Mouse (Mus musculus): Measurements from ENCODE around the gene Fgf3. TPM values are rescaled to one million over a fixed set of nuclear protein-coding genes. Genes with fewer than 3 reads are reported as not detected.
A peak's percentile ranks its signal among the peaks of the same experiment; 100 is the strongest.

Gene Fgf3
- total RNA-seq (2014; rRNA removed) (1.8 and 6.1 TPM in 2 replicates), polyA plus RNA-seq (2015; fragmentation: Nextera tagmentation; extraction: Ambion mirVana) (1.5 and 1.9 TPM in 2 replicates)

DNA sequence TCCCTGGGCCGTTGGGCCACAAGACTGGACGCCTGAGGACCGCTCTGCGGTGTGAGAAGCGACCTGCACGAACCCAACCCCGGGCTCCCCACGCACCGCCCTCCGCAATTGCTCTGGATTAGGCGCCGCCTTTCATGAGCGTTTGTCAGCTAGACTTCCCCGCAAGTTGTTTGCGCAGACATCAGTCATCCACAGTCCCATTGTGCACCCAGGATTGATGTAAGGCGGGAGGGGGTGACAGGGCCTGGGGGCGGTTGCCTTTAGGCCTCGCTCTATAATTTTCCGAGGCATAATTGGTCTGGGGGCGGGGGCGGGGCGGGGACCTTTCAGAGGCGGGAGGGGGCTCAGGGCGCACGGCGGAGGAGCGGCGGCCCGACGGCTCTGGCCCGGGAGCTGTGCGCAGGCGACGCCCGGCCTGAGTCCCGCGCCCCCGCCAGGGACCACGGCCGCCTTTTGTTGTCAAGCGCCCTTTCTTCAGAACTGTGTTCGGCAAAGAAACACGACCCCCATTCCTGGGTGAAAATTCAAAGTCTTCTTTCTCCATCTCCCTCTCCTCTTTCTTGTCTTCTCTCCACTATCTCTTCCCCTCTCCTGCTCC, at the start of gene Fgf3:
Gene Fgf3, plus strand, starts transcription at position 193 of the 598 bp plus-strand sequence.
- H3K4me1 ChIP-seq (ENCODE audit: insufficient read depth), result no peaks in the 10 kb centered on the region
- H3K27me3 ChIP-seq (ENCODE audit: insufficient read depth, low read length), result peaks cover 46% of the 10 kb centered on the region
- H3K4me2 ChIP-seq (ENCODE audit: low read depth), result peak within 1 kb of the TSS; percentile 61
- H3K4me3 ChIP-seq (ENCODE audit: low read depth, low read length), result peak within 1 kb of the TSS; percentile 43
- DNase-seq (no peak), ATAC-seq (peak; percentile 64)
- H3K9ac ChIP-seq, result peak within 1 kb of the TSS; percentile 46; the same call in 1 of the 2 replicates
- 1% methylated on average over 43 of the region's 43 CpGs for WGBS
- H3K9me3 ChIP-seq (ENCODE audit: low read length), result no peaks in the 10 kb centered on the region
- no peaks in the 10 kb centered on the region for H3K36me3 ChIP-seq (ENCODE audit: insufficient read depth)
- H3K27ac ChIP-seq (ENCODE audit: low read depth, low read length), result no peak within 1 kb of the TSS
- no peak for TF ChIP-seq CTCF (IDR thresholded peaks at IDR 0.05; ENCODE audit: low read depth)

GRCm38 (mm10) chr7:144788631-144789030, 49.3 kb upstream of the Fgf3 start:
- Histone ChIP-seq H3K4me3 (ENCODE audit: low read depth, low read length) (no peak overlapping the region), H3K9ac (no peak overlapping the region), H3K36me3 (ENCODE audit: insufficient read depth) (no peaks in the 10 kb centered on the region), H3K9me3 (ENCODE audit: low read length) (no peaks in the 10 kb centered on the region), H3K27ac (ENCODE audit: low read depth, low read length) (no peak overlapping the region), H3K4me1 (ENCODE audit: insufficient read depth) (no peaks in the 10 kb centered on the region), H3K27me3 (ENCODE audit: insufficient read depth, low read length) (no peaks in the 10 kb centered on the region), H3K4me2 (ENCODE audit: low read depth) (no peak overlapping the region)
- ATAC-seq (no peak), DNase-seq (no peak)
- no peak for TF ChIP-seq CTCF (IDR thresholded peaks at IDR 0.05; ENCODE audit: low read depth)
- 44% methylated on average over 4 of the region's 4 CpGs for WGBS

DNA sequence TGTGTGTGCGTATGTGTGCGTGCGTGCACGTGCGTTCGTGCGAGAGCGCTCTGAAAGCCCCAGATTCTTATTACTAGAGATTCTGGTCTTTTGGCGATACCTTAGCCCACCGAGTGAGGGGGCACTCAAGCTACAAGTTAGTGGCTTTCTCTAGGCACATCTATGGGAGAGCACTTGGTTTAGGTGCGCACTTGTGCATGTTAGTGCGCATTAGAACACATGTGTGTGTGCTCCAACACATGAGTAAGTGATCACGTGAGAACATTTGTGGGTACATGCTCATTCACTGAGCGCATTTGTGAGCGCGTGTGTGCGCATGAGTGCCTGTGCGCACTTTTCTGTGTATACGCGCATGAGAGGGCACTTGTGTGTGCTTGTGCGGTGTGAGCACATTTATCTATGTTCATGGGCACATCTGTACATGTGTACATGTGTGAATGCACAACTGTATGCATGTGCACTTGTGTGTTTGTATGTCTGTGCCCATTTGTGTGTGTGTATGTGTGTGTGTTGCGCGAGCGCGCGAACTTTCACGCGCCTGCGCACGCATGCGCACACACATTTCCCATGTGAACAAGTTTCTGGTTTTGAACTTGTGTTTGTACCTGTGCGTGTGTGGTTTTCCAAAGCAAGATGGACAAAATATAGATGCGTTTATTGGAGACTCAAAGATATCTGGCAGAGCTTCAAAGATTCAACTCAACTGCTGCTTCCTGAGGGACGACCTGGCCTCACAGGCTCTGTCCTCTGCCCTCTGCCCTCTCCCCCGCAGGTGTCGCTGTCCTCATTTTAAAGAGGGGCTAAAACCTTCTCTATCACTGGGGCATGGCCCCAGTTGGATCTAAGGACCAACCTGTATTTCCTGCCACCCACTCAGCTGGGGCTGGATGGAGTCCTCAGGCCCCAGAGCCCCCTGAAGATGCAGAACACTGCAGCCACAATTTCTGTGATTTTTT, 48.0 kb upstream of the Fgf3 start:
- DNase-seq (peak; percentile 39), ATAC-seq (peak; percentile 27; the same call in 1 of the 2 replicates)
- Histone ChIP-seq H3K36me3 (ENCODE audit: insufficient read depth) (no peaks in the 10 kb centered on the region), H3K9me3 (ENCODE audit: low read length) (no peaks in the 10 kb centered on the region), H3K4me1 (ENCODE audit: insufficient read depth) (no peaks in the 10 kb centered on the region), H3K4me2 (ENCODE audit: low read depth) (peak overlapping the region; percentile 38), H3K27ac (ENCODE audit: low read depth, low read length) (no peak overlapping the region), H3K9ac (no peak overlapping the region), H3K27me3 (ENCODE audit: insufficient read depth, low read length) (no peaks in the 10 kb centered on the region), H3K4me3 (ENCODE audit: low read depth, low read length) (peak overlapping the region; percentile 33)
- 53% methylated on average over 36 of the region's 36 CpGs for WGBS
- TF ChIP-seq CTCF (IDR thresholded peaks at IDR 0.05; ENCODE audit: low read depth), result peak; percentile 44

DNA sequence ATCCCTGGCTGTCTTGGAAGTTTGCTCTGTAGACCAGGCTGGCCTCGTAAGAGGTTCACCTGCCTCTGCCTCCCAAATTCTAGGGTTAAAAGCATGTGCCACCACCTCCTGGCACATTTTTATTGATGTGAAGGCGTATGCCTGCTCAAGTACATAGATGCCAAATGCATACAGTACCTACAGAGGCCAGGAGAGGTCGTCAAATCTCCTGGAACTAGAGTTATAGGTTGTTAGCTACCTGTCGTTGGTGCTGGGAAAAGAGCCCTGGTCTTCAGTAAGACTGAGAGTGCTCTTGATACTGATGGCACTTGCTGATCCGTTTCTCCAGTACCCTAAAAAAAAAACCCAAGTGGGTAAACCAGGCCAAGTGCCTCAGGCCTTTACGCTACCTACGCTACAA, 46.5 kb upstream of the Fgf3 start:
- WGBS, result 88% methylated on average over 7 of the region's 7 CpGs
- H3K9me3 ChIP-seq (ENCODE audit: low read length), result no peaks in the 10 kb centered on the region
- no peak overlapping the region for H3K27ac ChIP-seq (ENCODE audit: low read depth, low read length)
- H3K4me1 ChIP-seq (ENCODE audit: insufficient read depth), result no peaks in the 10 kb centered on the region
- no peak for ATAC-seq
- H3K4me3 ChIP-seq (ENCODE audit: low read depth, low read length), result no peak overlapping the region
- no peak for TF ChIP-seq CTCF (IDR thresholded peaks at IDR 0.05; ENCODE audit: low read depth)
- H3K36me3 ChIP-seq (ENCODE audit: insufficient read depth), result no peaks in the 10 kb centered on the region
- no peaks in the 10 kb centered on the region for H3K27me3 ChIP-seq (ENCODE audit: insufficient read depth, low read length)
- no peak overlapping the region for H3K4me2 ChIP-seq (ENCODE audit: low read depth)
- DNase-seq, result no peak
- no peak overlapping the region for H3K9ac ChIP-seq

DNA sequence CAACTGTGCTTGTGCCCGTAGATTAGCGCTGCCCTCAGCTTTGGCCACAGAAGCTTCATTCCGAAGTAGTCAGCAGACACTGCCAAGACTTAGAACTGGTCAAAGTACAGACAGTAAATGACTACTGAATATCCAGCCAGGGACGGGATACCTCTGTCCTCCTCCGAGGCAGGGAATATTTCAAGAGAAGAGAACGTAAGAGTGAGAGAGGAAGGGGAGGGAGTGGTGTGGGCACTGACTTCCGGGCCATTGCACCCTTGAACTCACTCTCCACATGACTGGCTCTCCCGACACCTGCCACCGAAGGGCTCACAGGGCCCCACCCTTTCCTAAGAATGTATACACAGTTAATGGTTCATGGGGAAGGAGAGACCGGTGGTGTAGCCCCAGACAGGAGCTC, 44.6 kb upstream of the Fgf3 start:
- no peaks in the 10 kb centered on the region for H3K9me3 ChIP-seq (ENCODE audit: low read length)
- ATAC-seq (no peak), DNase-seq (no peak)
- 86% methylated on average over 10 of the region's 10 CpGs for WGBS
- no peaks in the 10 kb centered on the region for H3K36me3 ChIP-seq (ENCODE audit: insufficient read depth)
- no peak overlapping the region for H3K27ac ChIP-seq (ENCODE audit: low read depth, low read length)
- H3K9ac ChIP-seq, result no peak overlapping the region
- TF ChIP-seq CTCF (IDR thresholded peaks at IDR 0.05; ENCODE audit: low read depth), result no peak
- H3K4me3 ChIP-seq (ENCODE audit: low read depth, low read length), result no peak overlapping the region
- no peak overlapping the region for H3K4me2 ChIP-seq (ENCODE audit: low read depth)
- no peaks in the 10 kb centered on the region for H3K4me1 ChIP-seq (ENCODE audit: insufficient read depth)
- H3K27me3 ChIP-seq (ENCODE audit: insufficient read depth, low read length), result no peaks in the 10 kb centered on the region

DNA sequence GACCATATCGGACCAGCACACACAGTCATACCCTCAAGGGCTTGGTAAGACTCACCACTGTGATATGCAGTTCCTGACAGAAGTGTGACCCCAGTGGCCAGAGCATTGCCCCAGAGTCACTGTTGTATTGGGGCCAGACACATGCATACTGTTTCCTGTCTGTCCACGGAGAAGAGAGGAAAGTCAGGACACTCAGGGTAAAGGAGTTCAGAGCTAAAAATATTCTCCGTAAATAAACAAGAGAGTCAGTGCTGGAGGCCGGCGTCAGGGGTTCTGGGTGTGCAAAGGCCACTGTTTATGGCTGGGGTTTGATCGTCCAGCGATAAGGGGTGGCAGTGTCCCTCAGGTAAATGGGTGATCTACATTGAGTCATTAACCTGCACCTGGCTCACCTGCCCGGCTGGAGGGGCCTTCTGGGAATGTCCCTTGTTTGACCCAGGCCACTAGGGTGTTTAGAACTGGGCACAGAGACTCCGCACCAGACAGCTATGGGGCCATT, 41.9 kb upstream of the Fgf3 start:
- Histone ChIP-seq H3K9me3 (ENCODE audit: low read length) (no peaks in the 10 kb centered on the region), H3K27ac (ENCODE audit: low read depth, low read length) (no peak overlapping the region), H3K4me2 (ENCODE audit: low read depth) (no peak overlapping the region), H3K27me3 (ENCODE audit: insufficient read depth, low read length) (no peaks in the 10 kb centered on the region), H3K36me3 (ENCODE audit: insufficient read depth) (no peaks in the 10 kb centered on the region), H3K4me1 (ENCODE audit: insufficient read depth) (no peaks in the 10 kb centered on the region), H3K4me3 (ENCODE audit: low read depth, low read length) (no peak overlapping the region), H3K9ac (no peak overlapping the region)
- WGBS, result 87% methylated on average over 9 of the region's 9 CpGs
- no peak for DNase-seq
- TF ChIP-seq CTCF (IDR thresholded peaks at IDR 0.05; ENCODE audit: low read depth), result no peak
- ATAC-seq, result no peak

All from forebrain, postnatal 0 days (tissue).